In the genomic region with DNA sequence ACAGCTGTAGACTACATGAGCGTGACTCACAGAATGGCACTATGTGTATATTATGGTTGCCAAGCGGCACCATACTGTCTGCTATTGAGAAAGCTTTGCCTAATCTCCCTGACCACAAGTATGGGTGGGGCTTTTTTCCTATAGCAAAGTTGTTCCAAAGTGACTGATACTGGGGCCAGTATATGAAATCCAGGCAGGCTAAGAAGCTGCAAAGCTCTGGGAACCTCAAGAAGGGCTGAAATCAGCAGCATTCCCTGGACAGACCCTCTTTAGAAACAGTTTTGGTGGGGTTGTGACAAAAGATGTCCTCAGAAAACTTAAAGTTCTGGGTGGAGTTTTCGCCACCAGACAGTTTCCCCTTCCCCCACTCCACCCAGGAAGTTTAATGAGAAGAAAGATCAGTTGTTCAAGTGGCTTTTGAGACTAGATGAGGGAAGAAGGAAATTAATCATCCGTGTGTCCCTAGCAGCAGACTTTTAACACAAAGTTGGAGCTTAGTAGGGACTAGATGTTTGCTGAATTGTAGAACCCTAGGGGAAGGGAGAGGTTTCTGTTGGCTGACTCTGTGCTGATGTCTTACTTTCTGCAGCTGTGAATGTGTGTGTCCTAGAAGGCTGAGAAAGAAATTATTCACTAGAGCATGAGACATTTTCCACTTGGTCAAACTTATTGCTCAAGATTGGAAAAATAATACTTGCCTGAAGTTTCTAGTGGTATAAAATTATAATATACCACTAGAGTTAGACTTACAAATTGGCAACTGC, we compare ENCODE assay signal across 9 mouse cellular contexts. TPM values are rescaled to one million over a fixed set of nuclear protein-coding genes. Genes with fewer than 3 reads are reported as not detected.
DNase-seq lines count a peak whose midpoint lies in the region; ATAC-seq and TF ChIP-seq lines count a peak whose summit lies in the region.
"Had no signal": no experiment of that assay in that cellular context is flagged by ENCODE, and none has a peak within 500 bp of the region (broad histone marks: within the 10 kb centered on the region; RNA-seq: fewer than 3 reads in every experiment).

No protein-coding gene starts in this region.

- no peaks in the 10 kb centered on the region for H3K9me3 ChIP-seq in heart, embryonic 15.5 days (replicated peaks)
- no peaks in the 10 kb centered on the region for H3K9me3 ChIP-seq in lung, embryonic 14.5 days (ENCODE audit: low read depth, low read length)
- H3K9me3 ChIP-seq in hindbrain, embryonic 12.5 days (replicated peaks) = no peaks in the 10 kb centered on the region

- no peak for ATAC-seq in heart, embryonic 15.5 days (replicated peaks; ENCODE audit: insufficient number of reproducible peaks, insufficient read depth, low FRiP score, low read depth)
- ATAC-seq in lung, embryonic 14.5 days (ENCODE audit: insufficient read depth) = peak; percentile 38; the same call in 1 of the 2 replicates
- ATAC-seq in hindbrain, embryonic 12.5 days (ENCODE audit: low FRiP score) = no peak
- no peak for ATAC-seq in erythroid progenitor cell, adult 5-6 weeks (replicated peaks; ENCODE audit: low FRiP score, poor library complexity, severe bottlenecking)

- peak overlapping the region; percentile 68 for H3K27ac ChIP-seq in heart, embryonic 15.5 days
- no peak overlapping the region for H3K27ac ChIP-seq in lung, embryonic 14.5 days (ENCODE audit: low read depth)
- H3K27ac ChIP-seq in hindbrain, embryonic 12.5 days = no peak overlapping the region

- H3K27me3 ChIP-seq in heart, embryonic 15.5 days = no peaks in the 10 kb centered on the region
- H3K27me3 ChIP-seq in lung, embryonic 14.5 days (ENCODE audit: insufficient read depth, low read length) = no peaks in the 10 kb centered on the region
- no peaks in the 10 kb centered on the region; the same call in 1 of the 2 replicates for H3K27me3 ChIP-seq in hindbrain, embryonic 12.5 days

- peak overlapping the region; percentile 38 for H3K4me2 ChIP-seq in heart, embryonic 15.5 days
- 0 out of 2 replicates have a peak overlapping the region, but pooled peaks have one; percentile 3 for H3K4me2 ChIP-seq in lung, embryonic 14.5 days
- no peak overlapping the region for H3K4me2 ChIP-seq in hindbrain, embryonic 12.5 days (replicated peaks)

- 0 out of 2 replicates have a peak overlapping the region, but pooled peaks have one; percentile 4 for H3K4me3 ChIP-seq in heart, embryonic 15.5 days
- H3K4me3 ChIP-seq in lung, embryonic 14.5 days (ENCODE audit: low read depth, low read length) = no peak overlapping the region
- no peak overlapping the region for H3K4me3 ChIP-seq in hindbrain, embryonic 12.5 days

- no peak for TF ChIP-seq CTCF in lung, embryonic 14.5 days (IDR thresholded peaks at IDR 0.05; ENCODE audit: low read depth)

- H3K4me1 ChIP-seq in heart, embryonic 15.5 days (replicated peaks) = no peaks in the 10 kb centered on the region
- H3K4me1 ChIP-seq in lung, embryonic 14.5 days (ENCODE audit: insufficient read depth) = no peaks in the 10 kb centered on the region
- H3K4me1 ChIP-seq in hindbrain, embryonic 12.5 days = no peaks in the 10 kb centered on the region

- 48% methylated on average over 4 of the region's 4 CpGs for WGBS in heart, embryonic 15.5 days
- 58% methylated on average over 4 of the region's 4 CpGs for WGBS in lung, embryonic 14.5 days
- WGBS in hindbrain, embryonic 12.5 days = 67% methylated on average over 4 of the region's 4 CpGs

- H3K36me3 ChIP-seq in heart, embryonic 15.5 days = no peaks in the 10 kb centered on the region
- no peaks in the 10 kb centered on the region for H3K36me3 ChIP-seq in lung, embryonic 14.5 days (ENCODE audit: insufficient read depth)
- H3K36me3 ChIP-seq in hindbrain, embryonic 12.5 days = no peaks in the 10 kb centered on the region

- DNase-seq in A20 (ENCODE audit: low read depth, low spot score) = peak; percentile 46
- peak; percentile 9 for DNase-seq in Muller cell, postnatal 12 days (ENCODE audit: inconsistent ontology term)
- peak; percentile 27 for DNase-seq in lung, embryonic 14.5 days
- DNase-seq in thymus, postnatal 14 days = peak; percentile 44
- DNase-seq in neural tube, embryonic 10.5 days (ENCODE audit: extremely low spot score, low spot score) = no peak

- no peak overlapping the region for H3K9ac ChIP-seq in heart, embryonic 15.5 days
- H3K9ac ChIP-seq in lung, embryonic 14.5 days = no peak overlapping the region
- no peak overlapping the region for H3K9ac ChIP-seq in hindbrain, embryonic 12.5 days

RNA-seq across cellular contexts. Expression of gene P2ry10b, which starts 2.2 kb away (rescaled TPM):
- polyA plus RNA-seq in heart, embryonic 15.5 days (2015; fragmentation: Nextera tagmentation; extraction: Ambion mirVana) = 0.83 and 1.1 TPM in 2 replicates
- 0.21 and 0.24 TPM in 2 replicates for polyA plus RNA-seq in lung, embryonic 14.5 days (2014; fragmentation: Nextera tagmentation; extraction: Ambion mirVana)
- 0.53 and 0.89 TPM in 2 replicates for polyA plus RNA-seq in hindbrain, embryonic 12.5 days (2016; fragmentation: Nextera tagmentation; extraction: Ambion mirVana)
- total RNA-seq in erythroid progenitor cell, adult 5-6 weeks (2015; ENCODE audit: low replicate concordance) = 2.5 and 5.0 TPM in 2 replicates
- total RNA-seq in erythroid progenitor cell, adult 5-6 weeks (2017; ENCODE audit: low replicate concordance) = 0.91 and 1.3 TPM in 2 replicates
- polyA plus RNA-seq: testis, adult 2 months had no signal
